Mouse (Mus musculus) forebrain, embryonic 10.5 days (tissue): ENCODE results near the gene Olfr545. TPM values are rescaled to one million over a fixed set of nuclear protein-coding genes. Genes with fewer than 3 reads are reported as not detected.

ENCODE experiments used
- DNase-seq: peaks from one replicate; pipeline ENCODE4 v3.0.0-alpha.2; 2017; ENCODE audit warnings: low spot score; ENCODE audit errors: extremely low spot score
- H3K27ac ChIP-seq: fragments of 300-500 bp; sonication (generic); 2 replicates; pipeline ENCODE4 v1.5.1; 2016; ENCODE audit warnings: mild to moderate bottlenecking
- H3K27me3 ChIP-seq: fragments of 300-500 bp; sonication (generic); 2 replicates; pipeline ENCODE4 v1.6.1; 2016; ENCODE audit warnings: mild to moderate bottlenecking; ENCODE audit not compliant: poor library complexity, severe bottlenecking
- H3K36me3 ChIP-seq: fragments of 300-500 bp; sonication (generic); replicated peaks from 2 replicates; pipeline ENCODE4 v1.6.1; 2016; ENCODE audit warnings: mild to moderate bottlenecking, moderate library complexity
- H3K4me1 ChIP-seq: fragments of 300-500 bp; sonication (generic); 2 replicates; pipeline ENCODE4 v1.6.1; 2016
- H3K4me3 ChIP-seq: fragments of 300-500 bp; sonication (generic); 2 replicates; pipeline ENCODE4 v1.5.1; 2016; ENCODE audit warnings: mild to moderate bottlenecking, moderate library complexity
- H3K9me3 ChIP-seq: fragments of 300-500 bp; sonication (generic); 2 replicates; pipeline ENCODE4 v1.6.1; 2016; ENCODE audit warnings: mild to moderate bottlenecking, moderate library complexity
- WGBS: fragments of 180-500 bp; shearing (Covaris S2); methylation state at CpG from one replicate; pipeline ENCODE4 v1.1.7; 2016; 5-methylcytosine and 5-hydroxymethylcytosine counted together
- polyA plus RNA-seq: library from polyadenylated mRNA; unstranded; fragments of >200 nt; fragmentation: Nextera tagmentation; extraction: Ambion mirVana; gene quantifications from 2 replicates; pipeline ENCODE4 v1.2.1, GENCODE M21; 2016

Olfr545 gene
- 0.05 and 0.17 TPM in 2 replicates for polyA plus RNA-seq

DNA sequence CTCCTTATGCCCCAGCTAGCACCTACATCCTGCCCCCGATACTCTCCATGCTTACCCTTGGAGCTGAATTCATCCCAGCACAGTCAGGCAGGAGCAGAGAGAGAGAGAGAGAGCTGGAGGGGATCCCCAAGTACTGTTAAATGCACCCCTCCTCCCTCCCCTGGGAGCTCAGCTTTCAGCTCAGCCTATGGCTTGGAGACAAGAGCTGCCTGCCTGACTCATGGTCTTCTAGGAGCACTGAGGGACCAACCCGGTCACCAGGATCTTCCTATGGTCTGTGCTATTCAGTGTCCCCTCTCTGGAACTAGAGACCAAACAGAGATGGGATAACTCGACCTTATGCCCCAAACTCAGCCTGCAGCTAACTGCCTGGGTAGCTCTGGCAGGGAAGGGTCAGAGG, at the start of gene Olfr545:
Gene Olfr545, minus strand, starts transcription at position 101 of the 400 bp plus-strand sequence.
- Histone ChIP-seq H3K4me1 (no peaks in the 10 kb centered on the region), H3K27me3 (no peaks in the 10 kb centered on the region), H3K4me3 (no peak within 1 kb of the TSS), H3K9me3 (no peaks in the 10 kb centered on the region), H3K36me3 (no peaks in the 10 kb centered on the region), H3K27ac (no peak within 1 kb of the TSS)
- DNase-seq: no peak
- WGBS: 73% methylated on average over 3 of the region's 3 CpGs

DNA sequence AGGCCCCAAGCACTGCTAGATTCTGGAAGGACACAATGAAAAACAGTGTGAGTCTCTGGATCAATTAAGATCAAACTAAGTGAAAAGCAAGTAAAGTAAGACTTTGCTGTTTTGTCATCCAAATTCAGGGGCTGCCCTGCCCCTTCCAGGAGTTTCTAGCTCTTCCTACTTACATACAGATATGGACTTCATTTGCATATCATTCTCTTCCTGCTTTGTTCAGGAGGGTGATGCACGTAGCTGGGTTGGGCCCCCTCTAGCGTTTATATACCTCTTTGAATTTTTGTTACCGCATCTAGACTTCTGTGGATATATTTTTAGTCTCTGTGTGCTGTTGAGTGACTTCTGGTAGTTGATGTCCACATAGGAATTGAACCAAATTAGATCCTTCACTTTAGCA, 41.9 kb upstream of the Olfr545 start:
- DNase-seq: no peak
- no peaks in the 10 kb centered on the region for H3K36me3 ChIP-seq
- no peak overlapping the region for H3K27ac ChIP-seq
- no peaks in the 10 kb centered on the region for H3K4me1 ChIP-seq
- H3K9me3 ChIP-seq: no peaks in the 10 kb centered on the region
- no peaks in the 10 kb centered on the region for H3K27me3 ChIP-seq
- WGBS: 64% methylated on average over 3 of the region's 3 CpGs
- no peak overlapping the region for H3K4me3 ChIP-seq

DNA sequence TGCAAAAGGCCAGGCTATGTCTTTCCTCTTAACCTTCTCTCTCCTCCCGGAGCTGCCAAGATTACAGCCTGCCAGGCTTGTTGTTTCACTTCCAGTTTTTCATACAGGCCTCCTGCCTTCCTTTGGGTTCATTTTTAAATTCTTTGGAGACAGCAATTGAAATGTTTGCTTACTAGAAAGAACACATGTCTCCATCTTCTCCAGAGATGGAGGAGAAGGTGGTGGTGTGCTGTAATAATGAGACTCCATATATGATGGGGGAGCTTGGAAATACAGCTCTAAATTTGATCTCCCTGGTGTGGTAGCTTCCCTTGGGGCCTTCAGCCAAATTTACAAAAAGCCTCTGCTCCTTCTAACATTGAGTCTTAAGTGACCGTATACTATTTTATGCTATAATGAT, 41.2 kb upstream of the Olfr545 start, which contains the start of gene Olfr548-ps1:
Gene Olfr548-ps1, plus strand, starts transcription at position 301 of the 400 bp plus-strand sequence.
- no peak for DNase-seq
- WGBS: 88% methylated on average over 2 of the region's 2 CpGs
- H3K4me3 ChIP-seq: no peak within 1 kb of the TSS
- H3K27me3 ChIP-seq: no peaks in the 10 kb centered on the region
- H3K9me3 ChIP-seq: no peaks in the 10 kb centered on the region
- no peak within 1 kb of the TSS for H3K27ac ChIP-seq
- H3K36me3 ChIP-seq: no peaks in the 10 kb centered on the region
- no peaks in the 10 kb centered on the region for H3K4me1 ChIP-seq

DNA sequence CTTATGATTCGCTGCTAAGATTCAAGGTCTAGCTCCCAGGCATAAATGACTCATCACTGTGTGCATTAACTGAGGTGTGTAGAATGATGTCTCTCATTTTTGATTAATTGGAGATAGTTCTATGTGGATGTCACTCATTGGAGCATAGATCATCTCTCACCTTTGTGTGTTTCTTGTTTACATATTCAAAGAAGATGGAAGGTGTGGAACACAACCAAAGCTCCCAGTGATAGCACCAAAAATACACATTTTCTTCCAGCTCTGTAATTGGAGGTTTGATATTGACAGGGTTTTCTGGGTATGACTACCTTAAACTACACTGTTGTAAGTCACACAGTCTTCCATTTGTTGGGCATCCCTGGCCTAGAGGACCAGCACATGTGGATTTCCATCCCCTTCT, 35.1 kb upstream of the Olfr545 start, which contains the start of gene Olfr547:
Gene Olfr547, plus strand, starts transcription at position 301 of the 400 bp plus-strand sequence.
- Histone ChIP-seq H3K4me3 (no peak within 1 kb of the TSS), H3K4me1 (no peaks in the 10 kb centered on the region), H3K36me3 (no peaks in the 10 kb centered on the region), H3K27me3 (no peaks in the 10 kb centered on the region), H3K27ac (no peak within 1 kb of the TSS), H3K9me3 (no peaks in the 10 kb centered on the region)
- WGBS: 84% methylated on average over 1 of the region's 1 CpGs
- DNase-seq: no peak

DNA sequence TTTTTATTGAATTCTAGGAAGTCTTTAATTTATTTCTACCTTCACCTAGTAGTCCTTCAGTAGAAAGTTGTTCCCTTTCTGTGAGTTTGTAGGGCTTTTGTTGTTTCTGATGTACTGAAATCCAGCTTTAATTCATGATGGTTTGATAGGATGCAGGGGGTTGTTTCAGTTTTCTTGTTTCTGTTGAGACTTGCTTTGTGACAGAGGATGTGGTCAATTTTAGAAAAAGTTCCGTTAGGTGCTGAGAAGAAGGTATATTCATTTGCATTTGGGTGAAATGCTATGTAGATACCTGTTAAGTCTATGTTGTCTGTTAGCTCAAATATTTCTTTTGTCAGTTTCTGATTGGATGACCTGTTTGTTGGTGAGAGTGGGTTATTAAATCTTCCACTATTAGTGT, 29.7 kb upstream of the Olfr545 start:
- H3K9me3 ChIP-seq: no peaks in the 10 kb centered on the region
- no peak overlapping the region for H3K4me3 ChIP-seq
- no peaks in the 10 kb centered on the region for H3K4me1 ChIP-seq
- no peak for DNase-seq
- no peaks in the 10 kb centered on the region for H3K36me3 ChIP-seq
- H3K27ac ChIP-seq: no peak overlapping the region
- WGBS: 82% methylated on average over 1 of the region's 1 CpGs
- H3K27me3 ChIP-seq: no peaks in the 10 kb centered on the region

DNA sequence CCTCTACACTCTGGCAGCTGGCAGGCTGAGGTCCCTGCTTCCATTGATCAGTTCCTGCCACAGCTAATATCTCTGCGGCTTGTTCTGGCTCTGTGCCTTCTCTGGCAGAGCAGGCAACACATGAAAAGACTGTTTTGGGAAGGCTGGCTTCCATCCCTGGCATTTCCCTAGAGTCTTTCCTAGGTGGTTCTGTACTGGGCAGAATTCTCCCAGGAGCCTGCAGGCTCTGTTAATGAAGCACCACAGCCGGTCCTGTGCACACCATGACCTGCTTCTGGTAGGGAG, 17.6 kb upstream of the Olfr545 start:
- Histone ChIP-seq H3K27me3 (peaks cover 39% of the 10 kb centered on the region), H3K36me3 (no peaks in the 10 kb centered on the region), H3K27ac (no peak overlapping the region), H3K9me3 (no peaks in the 10 kb centered on the region), H3K4me1 (peaks cover 16% of the 10 kb centered on the region), H3K4me3 (no peak overlapping the region)
- WGBS: 87% methylated on average over 2 of the region's 2 CpGs
- DNase-seq: no peak

DNA sequence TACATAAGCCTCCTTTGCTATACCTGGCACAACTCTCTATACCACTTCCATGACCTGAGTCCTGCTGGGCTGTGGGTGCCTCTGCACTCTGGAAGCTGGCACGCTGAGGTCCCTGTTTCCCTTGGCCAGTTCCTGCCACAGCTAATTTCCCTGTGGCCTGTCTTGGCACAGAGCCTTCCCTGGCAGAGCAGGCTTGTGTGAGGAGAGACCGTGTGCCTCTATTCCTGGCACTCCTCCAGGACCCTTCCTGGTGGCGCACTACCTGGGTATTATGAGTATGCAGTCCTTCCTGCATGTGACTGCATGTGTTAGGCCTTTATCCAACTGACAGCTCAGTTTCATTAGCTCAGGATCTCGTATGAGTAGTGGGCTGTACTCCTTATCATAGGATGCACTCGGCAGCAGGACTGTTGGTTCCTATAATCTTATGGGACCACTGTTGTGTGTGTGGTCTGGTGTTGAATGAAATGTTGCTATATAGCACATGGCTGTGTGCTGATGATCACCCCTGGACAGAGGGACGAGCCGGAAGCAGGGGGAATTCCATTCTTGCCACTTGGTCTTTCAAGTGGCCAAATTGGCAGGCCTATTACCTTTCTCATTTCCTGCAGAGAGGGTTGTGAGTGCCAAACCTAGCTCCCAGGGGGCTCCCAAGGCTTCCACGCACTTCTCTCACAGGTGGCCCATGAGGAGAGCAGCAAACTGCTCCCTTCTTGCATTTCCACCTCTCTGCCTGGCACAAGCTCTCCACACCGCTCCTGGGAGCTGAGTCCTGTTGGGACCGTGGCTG, 17.1 kb upstream of the Olfr545 start:
- no peak for DNase-seq
- 92% methylated on average over 10 of the region's 10 CpGs for WGBS
- Histone ChIP-seq H3K9me3 (no peaks in the 10 kb centered on the region), H3K27me3 (peaks cover 44% of the 10 kb centered on the region), H3K4me3 (no peak overlapping the region), H3K4me1 (peaks cover 16% of the 10 kb centered on the region), H3K36me3 (no peaks in the 10 kb centered on the region), H3K27ac (no peak overlapping the region)

DNA sequence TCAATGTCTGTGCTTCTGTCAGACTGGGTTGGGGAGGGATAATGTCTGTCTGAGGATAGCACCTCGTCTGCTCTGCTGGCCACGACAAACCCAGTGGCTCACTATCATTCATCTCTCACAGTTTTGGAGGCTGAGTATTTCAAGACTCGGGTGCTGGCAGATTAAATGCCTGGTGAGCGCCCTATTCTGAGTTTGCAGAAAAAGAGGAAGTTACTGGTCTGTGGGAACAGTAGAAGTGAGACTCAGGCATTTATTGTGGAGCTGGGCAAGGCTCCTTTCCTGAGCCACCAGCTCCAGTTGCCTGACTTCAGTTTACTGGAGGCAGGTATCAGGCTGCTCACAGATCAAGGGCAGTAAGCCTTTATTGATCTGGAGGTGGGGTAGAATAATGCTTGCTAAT, 14.8 kb upstream of the Olfr545 start:
- Histone ChIP-seq H3K36me3 (no peaks in the 10 kb centered on the region), H3K27me3 (peaks cover 50% of the 10 kb centered on the region), H3K4me1 (peaks cover 16% of the 10 kb centered on the region), H3K4me3 (no peak overlapping the region), H3K27ac (no peak overlapping the region), H3K9me3 (no peaks in the 10 kb centered on the region)
- no peak for DNase-seq
- WGBS: 73% methylated on average over 4 of the region's 4 CpGs

DNA sequence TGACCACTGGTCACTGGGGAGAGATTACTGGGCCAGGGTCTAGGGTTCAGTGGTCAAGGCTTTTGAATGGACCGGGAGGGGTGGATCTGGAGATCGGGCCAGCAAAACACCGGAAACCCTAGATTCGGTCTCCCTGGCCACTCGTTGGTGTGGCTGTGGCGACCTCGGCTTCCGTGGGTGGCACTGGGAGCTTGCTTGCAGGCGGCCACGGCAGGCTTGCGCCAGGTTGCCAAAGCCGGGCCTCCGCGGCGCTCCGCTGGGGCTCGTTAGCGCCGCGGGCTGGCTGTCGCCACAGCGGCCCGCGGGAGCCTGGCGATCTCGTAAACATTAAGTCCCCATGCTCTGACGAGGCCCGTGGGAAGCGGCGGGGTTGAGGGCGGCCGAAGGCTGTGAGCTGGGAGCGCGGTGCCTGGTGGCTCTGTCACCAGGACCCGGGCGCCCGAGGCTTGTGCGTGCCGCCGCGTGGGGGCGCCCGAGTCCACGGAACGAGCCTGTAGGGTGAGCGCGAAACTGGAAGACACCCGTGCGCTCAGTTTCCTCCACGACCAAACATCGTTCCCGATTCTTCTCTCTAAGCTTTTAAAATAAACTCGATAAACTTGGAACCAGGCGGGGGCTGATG, 13.6 kb upstream of the Olfr545 start:
- whole genome bisulfite sequencing: 1% methylated on average over 54 of the region's 54 CpGs
- peak overlapping the region; percentile 81 for H3K27ac ChIP-seq

DNA sequence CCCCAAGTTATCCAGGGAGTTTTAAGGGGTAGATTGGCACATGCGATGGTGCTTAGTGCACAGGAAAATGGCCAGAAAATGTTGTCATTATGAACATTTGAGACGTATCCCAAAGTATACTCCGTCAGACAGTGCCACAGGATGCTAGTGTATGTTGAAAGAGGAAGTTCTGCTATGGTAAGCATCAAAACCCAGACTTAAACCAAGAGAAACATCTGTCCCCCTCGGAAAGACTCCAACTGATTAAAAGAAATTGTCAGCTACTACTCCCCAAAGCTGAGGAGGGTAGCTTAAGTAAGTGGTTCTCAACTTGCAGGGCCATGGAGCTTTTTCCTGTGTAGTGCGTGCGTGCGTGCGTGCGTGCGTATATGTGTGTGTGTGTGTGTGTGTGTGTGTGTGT, 12.6 kb upstream of the Olfr545 start:
- no peak for DNase-seq
- Histone ChIP-seq H3K36me3 (no peaks in the 10 kb centered on the region), H3K9me3 (no peaks in the 10 kb centered on the region), H3K4me3 (no peak overlapping the region), H3K4me1 (peaks cover 11% of the 10 kb centered on the region), H3K27ac (no peak overlapping the region), H3K27me3 (peaks cover 45% of the 10 kb centered on the region)
- WGBS: 94% methylated on average over 10 of the region's 10 CpGs

More for the DNA sequence above, 13.6 kb upstream of the Olfr545 start:
- peak; percentile 87 for DNase-seq
- no peaks in the 10 kb centered on the region for H3K9me3 ChIP-seq
- peaks cover 50% of the 10 kb centered on the region for H3K27me3 ChIP-seq
- no peaks in the 10 kb centered on the region for H3K36me3 ChIP-seq
- peak overlapping the region; percentile 63 for H3K4me3 ChIP-seq
- peaks cover 16% of the 10 kb centered on the region for H3K4me1 ChIP-seq

DNA sequence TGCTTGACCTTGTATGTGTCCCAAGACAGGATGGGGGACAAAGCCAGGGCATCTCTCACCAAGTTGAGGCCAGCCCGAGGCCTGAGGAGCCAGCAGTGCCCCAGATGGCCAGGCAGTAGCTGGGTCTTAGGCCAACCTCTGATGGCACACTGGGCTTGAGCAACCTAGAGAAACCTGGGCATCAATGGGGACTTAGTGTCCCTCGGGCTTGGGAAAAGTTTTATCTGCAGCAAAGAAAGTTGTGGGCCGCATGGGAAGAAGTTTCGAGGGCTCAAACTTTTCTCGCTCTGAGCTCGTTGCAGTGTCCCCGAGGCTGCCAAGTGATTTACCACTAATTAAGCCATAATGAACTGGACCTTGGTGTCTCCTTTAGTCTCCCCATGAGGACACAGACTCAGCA, 10.4 kb upstream of the Olfr545 start:
- Histone ChIP-seq H3K4me3 (no peak overlapping the region), H3K27me3 (peaks cover 35% of the 10 kb centered on the region), H3K4me1 (peaks cover 5% of the 10 kb centered on the region), H3K36me3 (no peaks in the 10 kb centered on the region), H3K9me3 (no peaks in the 10 kb centered on the region), H3K27ac (no peak overlapping the region)
- DNase-seq: no peak
- 74% methylated on average over 7 of the region's 7 CpGs for WGBS

DNA sequence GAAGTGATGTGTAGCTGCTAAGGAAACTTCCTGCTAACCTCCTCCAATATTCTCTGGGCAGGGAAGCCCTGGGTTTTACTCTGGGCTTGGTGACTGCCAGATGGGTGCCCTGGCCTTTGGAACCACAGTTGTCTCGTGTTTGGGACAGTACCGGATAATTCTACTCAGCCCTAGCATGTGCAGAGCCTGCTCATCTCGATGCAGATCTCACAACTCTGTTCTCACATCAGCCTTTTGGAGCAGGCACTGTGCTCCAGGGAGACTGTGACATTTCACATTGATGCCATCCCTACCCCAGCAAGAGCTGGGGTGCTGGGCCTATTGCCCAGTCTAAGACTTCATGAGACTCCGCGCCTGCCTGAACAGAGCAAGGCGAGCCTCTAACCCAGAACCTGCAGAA, 9.3 kb upstream of the Olfr545 start:
- no peak for DNase-seq
- Histone ChIP-seq H3K27ac (no peak overlapping the region), H3K27me3 (peaks cover 26% of the 10 kb centered on the region), H3K36me3 (no peaks in the 10 kb centered on the region), H3K4me1 (peaks cover 5% of the 10 kb centered on the region), H3K9me3 (no peaks in the 10 kb centered on the region), H3K4me3 (no peak overlapping the region)
- 91% methylated on average over 6 of the region's 6 CpGs for WGBS

DNA sequence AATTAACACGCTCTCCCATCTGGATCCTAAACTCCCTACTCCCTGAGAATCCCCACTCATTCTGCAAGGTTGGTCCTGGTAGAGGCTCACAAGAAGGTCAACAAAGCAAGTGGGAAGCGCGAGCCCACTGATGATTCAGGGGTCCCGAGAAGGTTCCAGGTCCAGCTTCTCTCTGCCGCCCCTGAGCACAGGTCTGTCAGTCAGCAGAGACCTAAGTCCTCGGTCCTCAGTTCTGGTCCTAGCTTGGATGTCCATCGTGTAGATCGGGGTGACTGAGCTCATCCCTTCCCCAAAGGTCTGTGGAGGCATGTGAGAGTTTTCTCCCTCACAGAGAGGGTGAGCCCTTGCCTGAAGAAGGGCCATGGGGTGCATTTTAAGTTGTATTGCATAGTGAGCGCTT, 8.7 kb upstream of the Olfr545 start:
- Histone ChIP-seq H3K36me3 (no peaks in the 10 kb centered on the region), H3K27ac (no peak overlapping the region), H3K9me3 (no peaks in the 10 kb centered on the region), H3K27me3 (peaks cover 20% of the 10 kb centered on the region), H3K4me1 (peaks cover 5% of the 10 kb centered on the region), H3K4me3 (no peak overlapping the region)
- DNase-seq: no peak
- WGBS: 82% methylated on average over 9 of the region's 9 CpGs
